Mouse (Mus musculus) ES-CJ7 (cell line): ENCODE measurements at regions not wholly inside any gene's neighbourhood (a gene's known extent, or its start where the extent isn't known, plus 50 kb on each side); places are given as distances from the start of the nearest gene placed in this dataset.

ENCODE experiments used
- DNase-seq: peaks from one replicate; pipeline ENCODE4 v3.0.0; 2011; ENCODE audit warnings: low read depth, low spot score

DNA sequence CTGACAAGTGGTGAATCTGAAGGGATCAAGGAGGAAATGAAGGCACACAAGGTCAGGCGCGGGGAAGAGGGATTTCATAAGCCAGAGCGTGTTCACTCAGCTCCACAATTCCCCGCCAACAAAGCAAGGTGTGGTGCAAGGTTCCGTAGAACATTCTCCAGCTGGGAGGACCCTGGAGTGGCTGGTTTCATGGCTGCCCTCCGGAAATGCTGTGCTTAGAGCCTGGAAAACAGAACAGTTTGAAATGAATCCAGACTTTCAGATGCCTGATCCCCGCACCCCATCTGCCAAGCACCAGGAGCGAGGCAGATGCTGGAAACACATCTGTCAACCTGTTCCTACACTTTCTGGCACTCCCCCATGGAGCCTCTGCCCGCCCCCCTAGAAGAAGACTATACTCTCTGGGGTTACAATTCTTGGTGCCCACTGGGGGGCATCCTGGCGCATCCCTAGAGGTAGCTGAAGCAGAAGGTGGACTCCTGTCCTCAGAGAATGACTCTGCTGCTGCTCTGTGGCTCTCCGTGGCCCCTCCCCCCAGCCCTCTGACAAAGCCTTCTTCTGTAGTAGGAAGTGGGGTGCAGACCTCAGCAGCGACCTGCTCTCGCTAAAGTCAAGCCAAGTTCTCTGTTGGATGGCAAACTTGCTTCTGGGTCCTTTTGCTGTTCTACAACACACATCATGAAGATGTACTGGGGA lies 54.5 kb upstream of the Mafb start:
- DNase-seq: peak; percentile 54

DNA sequence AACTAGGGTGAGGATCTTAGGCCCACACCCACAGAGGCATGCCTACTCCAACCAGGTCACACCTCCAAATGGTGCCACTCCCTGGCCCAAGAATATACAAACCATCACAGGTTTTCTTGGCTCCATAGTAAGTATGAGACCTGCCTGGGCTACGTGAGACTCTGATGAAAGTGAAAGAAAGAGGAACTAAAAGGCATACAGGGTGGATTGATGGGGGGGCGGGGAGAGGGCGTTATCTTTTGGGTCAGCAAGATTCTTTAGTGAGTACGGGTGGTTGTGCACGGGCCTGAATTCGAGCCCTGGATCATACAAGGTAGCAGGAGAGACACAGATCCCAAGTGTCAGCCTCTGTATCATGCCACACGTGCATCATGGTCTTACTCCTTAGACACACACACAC lies 57.6 kb upstream of the Mafb start:
- DNase-seq: no peak

DNA sequence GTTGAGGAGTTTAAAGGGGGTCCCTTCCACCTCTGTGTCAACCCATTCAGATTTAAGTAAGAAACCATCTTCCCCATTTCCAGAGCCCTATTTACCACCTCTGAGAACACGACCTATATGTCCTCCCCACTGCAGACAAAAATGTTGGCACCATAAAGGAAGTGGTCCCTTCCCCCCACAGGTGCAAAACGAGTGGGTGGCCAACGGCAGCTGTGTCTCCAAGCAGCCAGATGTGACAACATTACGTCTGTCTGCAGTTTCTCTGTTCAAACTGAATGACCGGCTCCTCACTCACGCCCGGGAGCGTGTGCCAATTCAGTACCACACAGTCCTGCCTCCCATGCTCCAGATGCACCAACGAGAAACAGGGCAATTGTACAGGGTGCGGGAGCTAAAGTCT lies 60.6 kb upstream of the Mafb start:
- DNase-seq: no peak

DNA sequence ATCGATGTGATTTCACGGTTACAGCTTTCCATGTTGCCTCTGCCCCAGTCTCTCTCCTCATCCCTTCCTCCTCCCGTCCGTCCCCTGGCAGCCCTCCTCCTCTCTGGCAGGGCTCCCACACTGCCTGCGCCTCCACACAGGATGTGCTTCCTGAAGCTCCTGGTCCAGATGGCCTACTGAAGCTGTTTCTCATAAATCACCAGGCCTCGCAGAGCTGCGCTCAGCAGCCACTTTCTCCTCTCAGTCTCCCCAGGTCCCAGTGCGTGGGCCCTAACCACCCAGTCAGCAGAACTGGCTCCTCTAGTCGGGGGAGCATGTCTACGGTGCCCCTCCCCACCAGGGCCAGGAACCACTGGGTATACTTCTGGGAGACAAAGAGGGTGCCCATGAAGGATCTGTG lies 66.4 kb upstream of the Mafb start:
- DNase-seq: no peak

DNA sequence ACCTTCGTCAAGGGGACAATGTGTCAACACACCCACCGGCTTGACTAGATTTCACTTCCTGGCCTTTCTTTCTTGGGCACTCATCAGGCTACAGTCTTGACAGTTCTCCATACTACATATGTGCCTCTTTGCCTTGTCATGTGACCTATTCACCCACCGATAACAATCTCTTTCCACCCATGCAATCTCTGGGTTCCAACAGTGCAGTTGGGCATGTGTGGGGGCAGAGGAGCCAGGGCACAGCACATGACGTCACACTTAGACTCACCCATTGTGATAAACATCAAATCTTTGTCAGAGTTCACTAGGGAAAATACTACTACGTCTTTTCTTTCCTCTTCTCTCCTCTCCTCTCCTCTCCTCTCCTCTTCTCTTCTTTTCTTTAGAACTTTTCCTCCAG lies 67.8 kb upstream of the Mafb start:
- no peak for DNase-seq

DNA sequence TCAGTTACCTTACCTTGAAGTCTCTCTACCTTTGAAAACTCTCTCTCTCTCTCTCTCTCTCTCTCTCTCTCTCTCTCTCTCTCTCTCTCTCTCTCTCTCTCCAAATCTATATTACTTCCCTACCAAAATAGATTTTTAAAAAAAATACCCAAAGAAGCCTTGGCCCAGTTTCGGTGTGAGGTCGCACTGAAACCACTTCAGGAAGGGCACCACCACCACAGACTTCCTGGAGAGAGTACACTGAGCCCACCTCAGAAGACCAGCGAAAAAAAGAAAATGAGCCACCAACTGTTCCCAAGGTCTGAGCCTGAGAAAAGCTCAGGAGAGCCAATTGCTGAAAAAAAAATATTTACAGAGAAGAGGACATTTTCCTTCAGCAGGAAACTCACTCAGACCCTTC lies 68.8 kb upstream of the Mafb start:
- DNase-seq: no peak

DNA sequence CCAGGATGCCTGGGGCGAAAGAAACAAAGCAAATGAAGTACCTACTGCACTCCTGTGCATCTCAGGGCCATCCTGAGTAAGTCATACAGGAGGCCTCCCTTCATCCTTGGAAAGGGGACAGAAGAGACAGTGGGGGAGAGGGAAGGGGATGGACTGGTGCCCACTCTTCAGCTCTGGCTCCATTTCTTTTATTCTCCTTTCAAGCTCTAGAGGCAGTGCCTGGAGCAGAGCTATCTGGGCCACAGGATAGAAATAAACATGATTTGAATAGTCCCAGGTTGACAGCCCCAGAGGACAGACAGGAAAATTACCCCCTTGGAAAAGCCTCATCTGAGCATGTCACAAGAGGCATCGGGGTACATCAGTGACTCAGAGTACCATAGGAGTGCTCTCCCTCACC lies 72.2 kb upstream of the Mafb start:
- DNase-seq: no peak

DNA sequence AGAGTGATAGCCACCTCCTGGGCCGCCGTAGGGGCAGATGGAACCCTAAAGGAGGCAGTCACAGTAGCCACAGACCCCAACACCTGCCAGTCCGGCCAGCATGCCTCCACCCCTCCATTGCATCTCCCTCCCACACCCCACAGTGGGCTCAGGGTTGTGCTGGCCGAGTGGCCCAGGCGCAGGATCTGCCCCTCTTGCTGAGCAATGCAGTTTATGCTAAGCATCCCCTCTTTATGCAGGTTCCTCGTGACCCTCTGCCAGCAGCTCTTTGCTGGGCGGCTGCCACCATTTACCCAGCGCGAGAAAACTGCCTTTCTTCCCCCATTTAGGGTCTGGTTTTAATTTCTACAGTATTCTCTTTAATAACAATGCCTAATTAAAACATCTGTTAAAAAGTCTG lies 73.4 kb upstream of the Mafb start:
- DNase-seq: no peak

DNA sequence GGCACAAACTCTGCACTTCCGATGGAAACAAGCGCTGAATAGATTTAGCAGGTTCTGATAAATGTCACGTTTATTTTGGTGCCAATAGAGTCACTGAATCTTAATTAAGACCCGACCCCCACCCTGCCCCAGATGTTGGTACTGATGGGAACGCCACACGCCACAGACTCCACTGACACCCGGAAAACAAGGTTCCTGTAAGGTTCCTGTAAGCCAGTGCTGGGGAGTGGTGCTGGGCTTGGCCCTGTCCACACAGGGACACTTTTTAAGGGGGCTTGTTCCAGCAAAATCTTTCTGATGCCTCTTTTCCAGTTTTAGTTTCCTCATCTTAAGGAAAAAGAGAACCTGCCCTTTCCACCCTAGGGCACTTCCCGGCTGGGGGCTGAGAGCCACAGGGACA lies 84.2 kb upstream of the Mafb start:
- DNase-seq: peak; percentile 8

DNA sequence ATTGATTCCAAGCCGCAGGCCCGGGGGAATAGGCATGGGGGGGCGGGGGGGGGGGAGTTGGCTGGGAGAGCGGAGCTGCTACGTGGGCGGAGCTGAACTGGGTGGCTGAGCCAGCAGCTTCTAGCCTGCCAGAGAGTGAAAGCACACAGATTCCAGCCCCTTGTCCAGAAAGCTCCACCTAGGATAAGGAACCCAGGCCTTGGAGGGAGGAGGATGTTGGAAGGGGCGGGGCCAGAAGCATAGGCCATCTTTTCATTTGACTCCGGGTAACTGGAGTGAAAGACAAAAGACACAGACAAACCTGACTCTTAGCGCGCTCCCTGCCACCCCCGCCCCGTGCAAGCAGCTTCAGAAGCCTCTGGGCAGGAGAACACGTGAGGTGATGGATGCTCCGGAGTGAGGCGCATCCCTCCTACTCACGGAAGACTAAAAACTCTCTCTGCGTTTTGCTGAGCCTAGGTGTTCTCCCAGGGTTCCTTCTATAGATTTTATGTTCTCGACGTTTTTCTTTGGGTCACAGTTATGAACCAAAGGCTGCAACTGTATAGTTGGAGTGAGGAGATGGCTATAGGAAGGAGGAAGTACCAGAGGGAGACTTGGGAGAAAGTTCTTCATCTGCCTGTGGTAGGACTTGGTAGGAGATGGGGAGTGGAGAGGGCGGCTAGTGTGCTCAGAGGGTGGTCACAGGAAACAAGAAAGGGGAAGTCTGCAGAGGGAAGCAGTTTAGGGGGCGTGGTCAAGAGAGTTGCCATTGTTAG lies 84.8 kb upstream of the Mafb start:
- peak; percentile 92 for DNase-seq

DNA sequence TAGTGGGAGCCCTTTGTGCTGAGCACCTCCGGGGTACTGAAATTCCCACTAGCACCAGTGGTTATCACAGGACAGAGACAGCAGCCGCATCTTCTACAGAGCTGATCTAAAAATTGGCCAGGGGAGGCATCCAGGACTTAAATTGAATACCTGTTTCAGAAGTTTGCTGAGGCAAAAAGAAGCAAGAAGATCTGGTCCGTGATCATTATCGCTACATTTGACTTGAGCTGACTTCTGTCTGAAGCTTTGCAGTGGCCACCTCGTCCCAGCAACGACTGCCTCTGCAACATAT lies 85.3 kb upstream of the Mafb start:
- no peak for DNase-seq

DNA sequence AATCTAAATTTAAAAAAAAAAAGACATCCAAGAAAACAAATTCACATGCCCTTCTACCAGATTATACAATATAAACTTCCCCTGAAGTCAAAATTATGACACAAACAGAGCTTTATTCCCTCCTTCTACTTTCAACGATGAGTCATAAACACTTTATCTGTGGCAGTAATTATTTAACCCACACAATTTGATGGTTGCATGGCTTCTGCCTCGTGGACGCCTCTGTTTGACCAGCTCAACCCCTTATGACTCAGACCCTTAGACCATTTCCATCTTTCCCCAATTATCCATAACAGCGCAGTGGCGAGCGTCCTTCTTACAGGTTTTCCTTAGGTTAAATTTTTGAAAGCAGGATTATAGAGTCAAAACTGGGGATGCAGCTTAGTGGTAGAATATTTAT lies 85.9 kb upstream of the Mafb start:
- DNase-seq: no peak

DNA sequence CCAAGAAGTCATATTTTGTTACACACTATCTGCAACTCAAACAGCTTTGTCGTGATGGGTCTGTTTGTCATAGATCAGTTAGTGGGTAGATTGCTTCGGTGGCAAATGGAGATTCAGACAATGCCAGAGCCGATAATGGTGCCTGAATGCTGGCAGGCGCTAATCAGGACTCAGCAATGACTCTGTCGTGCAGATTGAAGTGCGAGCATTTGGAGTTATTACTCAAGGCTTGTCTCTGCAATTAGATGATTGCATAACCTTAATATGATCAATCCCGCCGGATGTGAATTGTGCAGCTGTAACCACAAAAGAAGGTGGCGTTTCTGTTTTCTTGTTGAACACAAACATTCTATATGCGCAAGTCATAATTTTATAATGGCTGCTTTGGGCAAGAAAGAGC lies 88.8 kb upstream of the Mafb start:
- DNase-seq: no peak

DNA sequence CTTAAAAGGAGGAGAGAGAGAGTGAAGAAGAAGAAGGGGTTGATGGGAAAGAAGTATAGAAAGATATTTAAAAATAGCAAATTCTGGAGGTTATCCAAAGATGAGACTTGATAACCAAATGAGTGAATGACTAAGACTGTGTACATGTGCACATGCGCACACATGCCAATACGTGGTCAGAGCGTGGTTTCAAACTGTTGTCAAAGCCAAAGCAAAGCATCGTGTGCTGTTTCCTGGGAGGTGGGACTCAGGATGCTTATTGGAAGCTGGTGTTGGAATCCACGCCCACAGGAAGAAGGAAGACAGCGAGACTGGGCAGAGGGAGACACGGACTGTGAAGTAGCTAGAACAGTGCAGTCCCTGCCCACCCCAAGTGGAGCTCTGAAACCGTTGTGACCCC lies 89.8 kb upstream of the Mafb start:
- DNase-seq: no peak

DNA sequence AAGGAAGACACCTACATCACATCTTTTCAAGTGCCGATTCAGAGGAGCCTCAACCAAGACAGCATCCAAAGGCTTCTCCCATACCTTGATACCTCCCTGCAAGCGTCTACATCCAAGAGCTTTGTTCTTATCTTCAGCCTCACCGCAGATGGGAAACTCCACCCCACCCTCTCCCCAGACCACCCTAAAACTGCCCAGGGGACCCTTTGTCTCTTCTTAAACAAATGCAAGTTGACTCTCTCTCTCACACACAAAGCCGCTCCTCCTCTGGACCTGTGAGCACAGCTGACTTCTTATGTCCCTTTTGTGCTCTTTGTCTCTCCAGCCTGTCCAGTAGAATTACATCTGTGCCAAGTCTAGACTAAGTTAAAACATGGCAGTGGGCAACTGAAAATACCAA lies 104.7 kb upstream of the Mafb start:
- DNase-seq: peak; percentile 65

DNA sequence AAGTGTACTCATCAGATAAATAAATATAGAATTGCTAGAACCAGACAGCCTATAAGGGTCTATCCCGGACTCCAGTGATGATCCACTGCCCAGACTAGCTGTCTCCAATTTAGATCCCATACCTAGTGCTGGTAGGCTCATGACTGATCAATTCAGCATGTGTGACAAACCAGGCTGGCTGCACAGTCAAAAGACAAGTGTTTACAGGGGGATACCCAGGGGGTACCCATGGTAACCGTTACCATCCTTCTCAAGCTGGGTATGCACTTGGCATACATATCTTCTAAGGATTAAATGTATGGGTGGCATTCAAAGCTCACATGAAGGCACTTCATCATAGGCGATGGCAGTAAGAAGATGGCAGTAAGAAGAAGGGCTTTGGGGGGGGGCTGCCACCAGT lies 109.3 kb upstream of the Mafb start:
- no peak for DNase-seq

DNA sequence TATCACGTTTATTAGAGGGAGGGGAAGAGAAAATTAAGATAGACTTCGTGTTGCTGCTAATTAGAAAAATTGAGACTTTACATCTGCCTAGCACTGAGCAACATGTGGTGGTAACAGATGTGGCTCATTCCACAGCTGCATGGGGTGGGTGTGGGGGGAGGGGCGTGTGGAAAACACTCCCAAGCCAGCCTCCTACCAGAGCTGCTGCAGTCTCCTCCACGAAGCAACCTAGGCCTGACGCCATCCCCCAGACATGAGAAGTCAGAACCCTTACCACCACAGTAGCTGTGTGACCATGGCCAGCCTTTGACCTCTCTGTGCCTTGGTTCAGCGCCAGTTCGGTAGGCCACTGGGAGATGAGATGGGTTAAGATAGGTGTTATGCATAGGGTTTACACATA lies 112.4 kb upstream of the Mafb start:
- no peak for DNase-seq

DNA sequence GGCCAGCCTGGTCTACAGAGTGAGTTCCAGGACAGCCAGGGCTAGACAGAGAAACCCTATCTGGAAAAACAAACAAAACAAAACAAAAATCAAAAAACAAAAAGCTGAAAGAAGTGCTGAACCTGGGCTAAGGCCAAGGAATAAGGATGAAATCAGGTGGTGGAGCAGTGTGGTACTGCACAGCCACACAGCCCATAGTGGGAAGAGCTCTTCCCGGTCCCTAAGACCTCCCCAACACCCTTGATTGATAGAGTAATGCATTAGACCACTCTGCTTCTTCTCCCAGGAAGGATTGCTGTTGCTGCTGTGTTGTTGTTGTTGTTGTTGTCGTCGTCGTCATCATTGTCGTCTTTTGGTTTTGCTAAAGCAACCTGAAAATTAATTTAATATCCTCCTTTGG lies 118.2 kb upstream of the Mafb start:
- no peak for DNase-seq

DNA sequence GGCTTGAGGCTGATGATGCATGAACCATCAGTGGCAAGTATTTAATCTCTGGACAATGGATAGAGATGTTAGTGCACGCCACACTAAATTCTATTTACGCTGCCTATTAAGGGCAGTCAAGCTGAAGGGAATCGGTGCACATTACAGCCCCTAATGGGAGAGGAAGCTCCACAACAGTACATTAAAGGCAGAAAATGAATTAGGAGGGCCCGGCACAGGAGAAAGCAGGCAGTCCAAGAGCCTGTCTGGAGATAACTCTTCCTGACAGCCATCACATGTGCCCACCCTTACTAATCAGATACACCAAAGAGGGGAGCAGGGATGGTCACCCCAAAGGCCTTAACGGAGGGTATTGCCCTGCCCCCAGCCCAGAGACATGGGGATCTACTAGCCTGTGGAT lies 118.7 kb upstream of the Mafb start:
- DNase-seq: no peak

DNA sequence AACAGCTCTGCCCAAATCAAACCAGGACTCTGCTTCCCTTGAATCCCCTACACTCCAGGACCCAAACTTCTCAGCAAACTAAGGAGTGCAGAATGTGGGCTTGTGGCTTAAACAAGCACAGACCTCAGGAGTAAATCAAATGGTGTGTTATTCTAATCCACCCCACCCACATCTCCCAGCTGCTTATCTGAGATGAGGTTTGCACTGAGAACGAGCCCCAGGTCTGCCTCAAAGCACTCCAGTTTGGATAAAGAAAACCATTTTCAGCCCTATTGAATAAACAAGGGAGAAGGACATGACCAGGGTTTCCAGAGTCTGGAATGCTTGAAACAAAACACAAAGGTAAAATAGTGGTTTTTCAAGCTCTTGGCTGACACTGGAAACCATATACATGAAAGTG lies 132.9 kb upstream of the Mafb start:
- no peak for DNase-seq

DNA sequence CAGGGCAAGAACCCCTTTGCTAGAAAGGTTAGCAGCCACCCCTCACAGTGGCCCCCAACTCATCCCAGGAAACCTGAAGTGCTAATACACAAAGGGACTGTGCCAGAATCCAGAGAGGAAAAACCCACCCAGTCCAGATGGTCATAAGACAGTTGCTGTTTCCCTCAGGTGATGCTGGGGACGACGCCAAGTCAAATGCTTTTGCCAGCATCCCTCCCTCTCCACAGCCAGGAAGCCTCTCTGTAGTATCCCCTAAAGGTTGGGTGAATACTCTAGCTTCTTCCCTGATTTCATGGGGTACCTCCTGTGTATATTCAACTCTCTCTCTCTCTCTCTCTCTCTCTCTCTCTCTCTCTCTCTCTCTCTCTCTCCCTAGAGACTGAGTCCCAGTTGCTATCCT lies 136.0 kb upstream of the Mafb start:
- DNase-seq: no peak

DNA sequence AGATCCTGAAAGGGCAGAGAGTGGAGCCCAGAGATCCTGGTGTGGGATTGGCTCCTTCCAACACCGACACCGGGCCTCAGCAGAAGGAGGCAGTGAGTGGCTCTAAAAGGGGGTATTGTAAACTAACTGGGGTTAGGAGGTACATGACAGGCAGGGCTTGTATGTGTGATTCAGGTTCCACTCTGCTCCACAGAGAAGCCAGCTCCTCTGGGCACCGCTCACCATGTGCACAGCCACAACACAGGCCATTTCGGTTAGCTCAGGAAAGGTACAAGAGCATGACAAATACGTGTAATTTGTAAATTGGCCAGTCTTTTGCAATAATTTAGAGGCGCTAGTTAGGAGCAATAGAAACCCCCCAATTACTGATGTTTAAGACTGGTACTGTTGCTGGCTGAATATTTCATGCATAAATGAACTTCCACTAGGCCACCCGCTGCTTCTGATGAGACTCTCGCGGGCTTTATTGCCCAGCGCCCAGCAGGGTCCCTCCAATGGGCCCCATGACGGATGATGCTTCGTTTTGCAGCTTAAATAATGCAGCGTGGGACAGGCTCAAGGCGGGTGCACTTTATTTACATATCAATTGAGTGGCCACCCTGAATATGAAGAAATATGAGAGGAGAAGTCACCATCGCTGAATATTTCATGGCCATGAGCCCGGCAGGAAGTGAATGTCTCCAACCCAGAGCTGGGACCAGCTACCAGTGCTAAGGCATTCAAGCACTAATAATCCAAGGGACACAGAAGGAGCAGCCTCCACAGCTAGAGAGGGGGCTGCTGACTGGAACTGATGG lies 136.9 kb upstream of the Mafb start:
- DNase-seq: no peak

DNA sequence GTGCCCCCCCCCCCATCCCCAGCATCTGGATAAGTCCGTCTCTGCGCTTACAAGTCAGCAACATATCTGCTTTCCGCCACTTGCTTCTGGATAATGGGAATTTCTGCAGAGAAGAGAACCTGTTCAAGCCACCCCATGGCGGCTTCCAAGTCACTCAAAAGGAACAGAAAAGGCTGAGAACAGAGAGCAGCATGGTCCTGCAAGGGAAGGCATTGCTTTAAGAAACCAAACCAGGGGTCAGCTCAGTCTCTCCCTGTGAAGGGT lies 137.5 kb upstream of the Mafb start:
- DNase-seq: no peak
